Mouse (Mus musculus): Measurements from ENCODE around the gene Rpl37. TPM values are rescaled to one million over a fixed set of nuclear protein-coding genes. Genes with fewer than 3 reads are reported as not detected.

Gene Rpl37
- 1,784 and 2,115 TPM in 2 replicates for polyA plus RNA-seq (2012; rRNA removed)

DNA sequence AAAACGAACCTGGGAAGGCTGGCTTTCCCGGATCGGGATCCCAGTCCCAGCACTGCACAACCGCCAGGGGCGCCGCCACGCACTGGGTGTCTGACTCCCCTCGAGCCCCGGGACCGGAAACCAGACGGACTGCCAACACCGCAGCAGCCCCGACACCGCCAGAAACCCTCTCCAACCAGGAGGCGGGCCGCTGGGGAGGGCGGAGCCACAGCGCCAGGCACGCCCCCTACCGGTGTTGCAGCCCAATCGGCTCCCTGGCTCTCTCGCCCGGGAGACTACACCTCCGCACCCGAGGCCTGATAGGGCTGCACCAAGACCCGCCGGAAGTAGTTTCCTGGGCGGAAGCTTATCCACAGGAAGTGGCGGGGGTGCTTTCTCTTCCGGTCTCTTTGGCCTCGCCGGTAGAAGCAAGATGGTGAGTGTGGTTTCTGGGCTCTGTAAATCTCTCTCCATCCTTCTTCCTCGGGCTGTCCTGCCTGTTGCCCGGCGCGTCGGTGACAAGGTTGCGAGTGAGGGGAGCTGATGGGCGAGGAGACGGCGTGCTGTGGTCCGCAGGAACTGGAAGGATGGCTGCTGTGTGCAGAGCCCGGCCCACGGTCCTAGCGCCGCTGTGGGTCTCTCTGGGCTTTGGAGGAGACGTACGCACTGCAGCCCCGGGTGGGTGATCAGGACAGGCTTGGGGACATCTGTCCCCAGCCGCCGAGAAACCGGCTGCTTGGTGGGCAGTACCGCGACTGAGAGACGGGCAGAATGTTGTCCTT lies at the start of gene Rpl37:
TSS of gene Rpl37 (plus strand) at position 376 of the 761 bp plus-strand sequence.

GRCm38 (mm10) chr15:5107686-5108654 lies 8.5 kb upstream of the Rpl37 start, which contains the start of gene Card6:
Gene Card6 (minus strand): TSS chr15:5108539.

GRCm38 (mm10) chr15:5143361-5144020 lies 27.0 kb downstream of the Rpl37 start, which contains the start of gene Prkaa1:
Gene Prkaa1 (plus strand): TSS chr15:5143861.

Other genes starting within 250 kb of the Rpl37 start
- gene Mroh2b, start 217.9 kb upstream of the Rpl37 start, polyA plus RNA-seq (2012; rRNA removed) = 0.01 TPM in 1 of 2 replicates, not detected in the other
- 0.06 and 0.11 TPM in 2 replicates for gene C7, start 52.9 kb upstream of the Rpl37 start, polyA plus RNA-seq (2012; rRNA removed)
- 0.47 and 0.78 TPM in 2 replicates for gene Card6, start 8.1 kb upstream of the Rpl37 start, polyA plus RNA-seq (2012; rRNA removed)
- 10.2 and 15.1 TPM in 2 replicates for gene Prkaa1, start 27.2 kb downstream of the Rpl37 start, polyA plus RNA-seq (2012; rRNA removed)
- gene Ttc33, start 68.9 kb downstream of the Rpl37 start, polyA plus RNA-seq (2012; rRNA removed) = 26.2 and 69.6 TPM in 2 replicates
- 0.40 and 1.1 TPM in 2 replicates for gene Ptger4, start 127.5 kb downstream of the Rpl37 start, polyA plus RNA-seq (2012; rRNA removed)